Mouse (Mus musculus): Measurements from ENCODE around the gene Bicral.

GRCm38 (mm10) chr17:46813637-46814036 is 44.6 kb downstream of the Bicral start:
- TF ChIP-seq GATA1 (IDR thresholded peaks at IDR 0.05; ENCODE audit: borderline replicate concordance, low read length) (no peak), FLI1 (IDR thresholded peaks at IDR 0.05; ENCODE audit: low read length) (no peak)
